Mouse (Mus musculus) lung, adult 2 months (tissue): Measurements from ENCODE around the gene Tmem267.

Experiments
- CTCF ChIP-seq: fragments of 200-500 bp; IDR thresholded peaks from 2 replicates; pipeline ENCODE4 v1.5.1; 2011; ENCODE audit warnings: mild to moderate bottlenecking, low read length, control low read depth; ENCODE audit not compliant: insufficient read depth
- POLR2A ChIP-seq: fragments of 200-500 bp; IDR thresholded peaks from 2 replicates; pipeline ENCODE4 v1.6.1; 2011; ENCODE audit warnings: low read depth, mild to moderate bottlenecking, control low read depth, low read length, borderline replicate concordance; ENCODE audit errors: extremely low read depth

- TF ChIP-seq CTCF (no peak), POLR2A (no peak)
Measured at GRCm38 (mm10) chr13:119455082-119455481, 32.8 kb upstream of the Tmem267 start.
